Mouse (Mus musculus) bone marrow, adult 2 months (tissue): ENCODE results near the gene Psmd12.

Experiments
- CTCF ChIP-seq: fragments of 200-500 bp; IDR thresholded peaks from 2 replicates; pipeline ENCODE4 v1.5.1; 2011; ENCODE audit warnings: low read length, control low read depth; ENCODE audit not compliant: control insufficient read depth, insufficient read depth
- POLR2A ChIP-seq: fragments of 200-500 bp; IDR thresholded peaks from 2 replicates; pipeline ENCODE4 v1.6.1; 2011; ENCODE audit warnings: low read depth, mild to moderate bottlenecking, control low read depth, low read length, borderline replicate concordance; ENCODE audit not compliant: control insufficient read depth

- TF ChIP-seq POLR2A (no peak), CTCF (no peak)
These were observed 10.8 kb upstream of the Psmd12 start for GRCm38 (mm10) chr11:107468252-107469030.
